18 mouse cellular contexts compared by ENCODE assay signal in the genomic region with DNA sequence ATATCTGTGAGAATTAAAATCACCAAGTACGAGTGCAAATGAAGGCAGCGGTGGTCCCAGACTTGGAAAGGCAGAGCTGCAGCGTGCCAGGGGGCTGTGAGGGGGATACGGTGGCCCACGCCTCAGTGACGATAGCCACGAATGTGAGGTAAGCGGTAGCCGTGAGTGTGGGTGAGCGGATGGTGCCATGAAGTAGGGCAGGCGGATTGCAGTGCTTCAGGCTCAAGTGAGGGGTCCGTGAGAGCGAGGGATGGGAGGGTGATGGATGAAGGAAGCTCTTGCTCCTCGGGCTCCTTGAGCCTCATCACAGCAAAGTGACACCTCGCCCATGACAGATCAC. TPM values are rescaled to one million over a fixed set of nuclear protein-coding genes. Genes with fewer than 3 reads are reported as not detected.
A peak's percentile ranks its signal among the peaks of the same experiment; 100 is the strongest.
DNase-seq lines count a peak whose midpoint lies in the region; ATAC-seq and TF ChIP-seq lines count a peak whose summit lies in the region.
"Had no signal": no experiment of that assay in that cellular context is flagged by ENCODE, and none has a peak within 500 bp of the region (broad histone marks: within the 10 kb centered on the region; RNA-seq: fewer than 3 reads in every experiment).

No protein-coding gene starts in this region.

- ATAC-seq in liver, embryonic 11.5 days (replicated peaks; ENCODE audit: low FRiP score), result no peak
- ATAC-seq in G1E (ENCODE audit: extremely low read depth, insufficient number of reproducible peaks, low FRiP score, poor library complexity, severe bottlenecking), result no peak
- no peak for ATAC-seq in liver, embryonic 15.5 days (ENCODE audit: insufficient read depth)
- ATAC-seq: Patski had no signal

- no peaks in the 10 kb centered on the region for H3K9me3 ChIP-seq in heart, embryonic 10.5 days
- no peaks in the 10 kb centered on the region for H3K9me3 ChIP-seq in liver, embryonic 11.5 days (ENCODE audit: control insufficient read depth, low read length)
- no peaks in the 10 kb centered on the region for H3K9me3 ChIP-seq in G1E (replicated peaks)
- no peaks in the 10 kb centered on the region for H3K9me3 ChIP-seq in liver, embryonic 15.5 days (replicated peaks)
- H3K9me3 ChIP-seq: embryonic facial prominence, embryonic 15.5 days; limb, embryonic 12.5 days had no signal

- H3K27me3 ChIP-seq in heart, embryonic 10.5 days (ENCODE audit: insufficient read depth, poor library complexity, severe bottlenecking), result no peaks in the 10 kb centered on the region
- no peaks in the 10 kb centered on the region for H3K27me3 ChIP-seq in liver, embryonic 11.5 days (replicated peaks; ENCODE audit: control insufficient read depth, insufficient read depth, low read length)
- H3K27me3 ChIP-seq in G1E (ENCODE audit: insufficient read depth, low read length), result no peaks in the 10 kb centered on the region
- no peaks in the 10 kb centered on the region for H3K27me3 ChIP-seq in liver, embryonic 15.5 days
- H3K27me3 ChIP-seq: embryonic facial prominence, embryonic 15.5 days; limb, embryonic 12.5 days; Patski had no signal

- H3K4me1 ChIP-seq in heart, embryonic 10.5 days, result peaks cover 40% of the 10 kb centered on the region
- H3K4me1 ChIP-seq in liver, embryonic 11.5 days (replicated peaks; ENCODE audit: control insufficient read depth, insufficient read depth, low read length), result peaks cover 29% of the 10 kb centered on the region
- H3K4me1 ChIP-seq in G1E (ENCODE audit: insufficient read depth, low read depth, low read length), result peaks cover 45% of the 10 kb centered on the region
- H3K4me1 ChIP-seq in liver, embryonic 15.5 days (replicated peaks), result peaks cover 58% of the 10 kb centered on the region
- H3K4me1 ChIP-seq: limb, embryonic 12.5 days had no signal

- 38% methylated on average over 15 of the region's 15 CpGs for WGBS in heart, embryonic 10.5 days
- 77% methylated on average over 15 of the region's 15 CpGs for WGBS in liver, embryonic 11.5 days
- WGBS in liver, embryonic 15.5 days (ENCODE audit: insufficient replicate concordance), result 72% methylated on average over 15 of the region's 15 CpGs

- no peak overlapping the region for H3K9ac ChIP-seq in liver, embryonic 11.5 days (ENCODE audit: low read depth, low read length)
- peak overlapping the region; percentile 55; the same call in 1 of the 2 replicates for H3K9ac ChIP-seq in liver, embryonic 15.5 days
- H3K9ac ChIP-seq: embryonic facial prominence, embryonic 15.5 days; forebrain, postnatal 0 days; limb, embryonic 12.5 days had no signal

- DNase-seq in heart, embryonic 10.5 days (ENCODE audit: low spot score), result no peak
- no peak for DNase-seq in heart, postnatal 4 days
- no peak for DNase-seq in liver, embryonic 11.5 days (ENCODE audit: low spot score)
- DNase-seq in liver (no peak), G1E (ENCODE audit: low spot score) (no peak)
- DNase-seq in embryo, embryonic 11 days, result no peak
- no peak for DNase-seq in adrenal gland, adult 2 months
- DNase-seq: adrenal gland, adult 8-10 months; B cell, adult 2 months; cerebellum, postnatal 14 days had no signal

- peak overlapping the region; percentile 37 for H3K4me3 ChIP-seq in heart, embryonic 10.5 days
- H3K4me3 ChIP-seq in liver, embryonic 11.5 days (ENCODE audit: low read depth, low read length), result no peak overlapping the region; the same call in 1 of the 2 replicates
- H3K4me3 ChIP-seq in G1E (ENCODE audit: low read depth, low read length), result peak overlapping the region; percentile 42; the same call in 1 of the 2 replicates
- peak overlapping the region; percentile 42 for H3K4me3 ChIP-seq in liver, embryonic 15.5 days (replicated peaks)
- H3K4me3 ChIP-seq: embryonic facial prominence, embryonic 15.5 days; limb, embryonic 12.5 days had no signal

- peak overlapping the region; percentile 50 for H3K4me2 ChIP-seq in liver, embryonic 11.5 days
- H3K4me2 ChIP-seq in liver, embryonic 15.5 days, result peak overlapping the region; percentile 70
- H3K4me2 ChIP-seq: embryonic facial prominence, embryonic 15.5 days; limb, embryonic 12.5 days had no signal

- H3K36me3 ChIP-seq in heart, embryonic 10.5 days, result peaks cover 96% of the 10 kb centered on the region
- H3K36me3 ChIP-seq in liver, embryonic 11.5 days (ENCODE audit: control insufficient read depth, insufficient read depth, low read length), result peaks cover 35% of the 10 kb centered on the region
- H3K36me3 ChIP-seq in G1E (replicated peaks), result peaks cover 100% of the 10 kb centered on the region
- H3K36me3 ChIP-seq in liver, embryonic 15.5 days (replicated peaks), result peaks cover 90% of the 10 kb centered on the region

- peak overlapping the region; percentile 80 for H3K27ac ChIP-seq in heart, embryonic 10.5 days
- peak overlapping the region; percentile 96 for H3K27ac ChIP-seq in liver, embryonic 11.5 days (ENCODE audit: low read depth, low read length)
- peak overlapping the region; percentile 97 for H3K27ac ChIP-seq in liver, embryonic 15.5 days (replicated peaks)
- H3K27ac ChIP-seq: limb, embryonic 12.5 days had no signal

- TF ChIP-seq CTCF in G1E (IDR thresholded peaks at IDR 0.05; ENCODE audit: low read depth, low read length), result no peak

RNA-seq across cellular contexts. Expression of gene Dhcr24, which starts 21.0 kb away (rescaled TPM):
- polyA plus RNA-seq in heart, embryonic 10.5 days (2016; fragmentation: Nextera tagmentation; extraction: Ambion mirVana), result 6.1 and 9.7 TPM in 2 replicates
- total RNA-seq in heart, postnatal 4 days (2021), result 10 to 100 TPM; 31.9 to 34.3 TPM
- polyA plus RNA-seq in liver, embryonic 11.5 days (2014; fragmentation: Nextera tagmentation; extraction: Ambion mirVana), result 22.9 and 23.0 TPM in 2 replicates
- total RNA-seq in G1E (2014; fragmentation: Nextera tagmentation), result 15.4 and 15.9 TPM in 2 replicates
- 29.6 and 33.2 TPM in 2 replicates for total RNA-seq in G1E (2017)
- 37.9 and 43.4 TPM in 2 replicates for polyA plus RNA-seq in G1E (2012)
- polyA plus RNA-seq in liver, embryonic 15.5 days (2015; fragmentation: Nextera tagmentation; extraction: Ambion mirVana), result 7.8 and 10.4 TPM in 2 replicates
- 100 to 1,000 TPM in 1 of 2 experiments, 10 to 100 TPM in 1; 86.6 to 366 TPM for total RNA-seq in adrenal gland, adult 2 months (2021)
- polyA plus RNA-seq in adrenal gland, adult 2 months (2012; rRNA removed), result 253 and 508 TPM in 2 replicates

RNA-seq across cellular contexts. Expression of gene Lexm, which starts 35.2 kb away (rescaled TPM):
- 0.80 TPM in 1 of 2 replicates, not detected in the other for polyA plus RNA-seq in heart, embryonic 10.5 days (2016; fragmentation: Nextera tagmentation; extraction: Ambion mirVana)
- not detected for total RNA-seq in heart, postnatal 4 days (2021)
- 0.30 and 0.52 TPM in 2 replicates for polyA plus RNA-seq in liver, embryonic 11.5 days (2014; fragmentation: Nextera tagmentation; extraction: Ambion mirVana)
- total RNA-seq in G1E (2014; fragmentation: Nextera tagmentation) (not detected in 2 replicates), G1E (2017) (not detected in 2 replicates)
- not detected in 2 replicates for polyA plus RNA-seq in G1E (2012)
- not detected in 2 replicates for polyA plus RNA-seq in liver, embryonic 15.5 days (2015; fragmentation: Nextera tagmentation; extraction: Ambion mirVana)
- total RNA-seq in adrenal gland, adult 2 months (2021), result not detected
- polyA plus RNA-seq in adrenal gland, adult 2 months (2012; rRNA removed), result not detected in 2 replicates
- total RNA-seq: adrenal gland, adult 8-10 months; forebrain, postnatal 0 days; granulocyte monocyte progenitor cell, adult 5-6 weeks; layer of hippocampus, postnatal 25 days; neutrophil, adult 5-6 weeks had no signal
- polyA plus RNA-seq: forebrain, postnatal 0 days; Patski had no signal

RNA-seq across cellular contexts. Expression of gene Ttc22, which starts 40.4 kb away (rescaled TPM):
- polyA plus RNA-seq in heart, embryonic 10.5 days (2016; fragmentation: Nextera tagmentation; extraction: Ambion mirVana), result 0.23 and 0.79 TPM in 2 replicates
- total RNA-seq in heart, postnatal 4 days (2021), result under 1 TPM; 0.38 to 0.45 TPM
- polyA plus RNA-seq in liver, embryonic 11.5 days (2014; fragmentation: Nextera tagmentation; extraction: Ambion mirVana), result 0.12 TPM in 2 replicates
- total RNA-seq in G1E (2014; fragmentation: Nextera tagmentation) (not detected in 2 replicates), G1E (2017) (not detected in 2 replicates)
- not detected in 2 replicates for polyA plus RNA-seq in G1E (2012)
- 0.07 and 0.16 TPM in 2 replicates for polyA plus RNA-seq in liver, embryonic 15.5 days (2015; fragmentation: Nextera tagmentation; extraction: Ambion mirVana)
- under 1 TPM in 1 of 2 experiments, not detected in 1; 0.12 TPM for total RNA-seq in adrenal gland, adult 2 months (2021)
- polyA plus RNA-seq in adrenal gland, adult 2 months (2012; rRNA removed), result 0.04 TPM in 1 of 2 replicates, not detected in the other
- total RNA-seq: granulocyte monocyte progenitor cell, adult 5-6 weeks; neutrophil, adult 5-6 weeks had no signal
